Mouse (Mus musculus) regulatory T cell (primary cell): Measurements from ENCODE around the gene Zfand4.

Source experiments
- in situ Hi-C: fragments of 300-600 bp; cut with MboI, MseI; formaldehyde crosslinking; loops from one replicate; pipeline ENCODE4 v1.15.1; 2025; ENCODE audit warnings: high pct_unique_total_duplicates

Gene Zfand4

GRCm38 (mm10) chr6:116369811-116370210 is 105.8 kb downstream of the Zfand4 start:
- in situ Hi-C loops: no loop called here

DNA sequence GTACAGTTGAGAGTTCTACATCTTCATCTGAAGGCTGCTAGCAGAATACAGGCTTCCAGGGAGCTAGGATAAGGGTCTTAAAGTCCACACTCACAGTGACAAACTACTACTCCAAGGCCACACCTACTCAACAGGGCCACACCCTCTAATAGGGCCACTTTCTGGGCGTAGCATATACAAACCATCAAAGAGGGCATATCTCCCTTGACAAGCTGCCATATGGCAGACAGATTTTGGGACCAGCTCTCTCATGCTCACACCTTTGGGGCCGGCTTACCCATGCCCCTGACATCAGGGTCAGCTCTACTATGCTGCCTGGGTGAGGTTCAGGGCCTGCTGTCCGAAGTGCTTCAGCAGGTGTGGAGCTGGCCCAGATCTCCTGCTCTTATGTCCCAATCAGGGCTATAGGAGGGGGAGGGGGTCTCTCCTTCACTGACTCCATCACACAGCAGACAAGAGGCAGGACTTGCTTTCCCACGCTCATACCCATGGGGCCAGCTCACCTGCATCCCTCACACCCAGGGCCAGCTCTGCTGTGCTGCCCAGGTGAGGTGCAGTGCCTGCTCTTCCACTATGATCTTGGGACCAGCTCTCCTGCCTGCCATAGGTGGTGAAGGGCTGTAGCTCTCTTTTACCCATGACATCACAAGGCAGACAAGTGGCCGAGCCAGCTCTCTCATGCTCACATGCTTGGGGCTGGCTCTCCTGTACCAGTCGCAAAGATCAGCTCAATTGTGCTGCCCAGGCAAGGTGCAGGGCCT is 106.4 kb downstream of the Zfand4 start:
- in situ Hi-C loops: no loop called here

- in situ Hi-C loops: no loop called here
These were observed 107.5 kb downstream of the Zfand4 start for GRCm38 (mm10) chr6:116371500-116371899.

DNA sequence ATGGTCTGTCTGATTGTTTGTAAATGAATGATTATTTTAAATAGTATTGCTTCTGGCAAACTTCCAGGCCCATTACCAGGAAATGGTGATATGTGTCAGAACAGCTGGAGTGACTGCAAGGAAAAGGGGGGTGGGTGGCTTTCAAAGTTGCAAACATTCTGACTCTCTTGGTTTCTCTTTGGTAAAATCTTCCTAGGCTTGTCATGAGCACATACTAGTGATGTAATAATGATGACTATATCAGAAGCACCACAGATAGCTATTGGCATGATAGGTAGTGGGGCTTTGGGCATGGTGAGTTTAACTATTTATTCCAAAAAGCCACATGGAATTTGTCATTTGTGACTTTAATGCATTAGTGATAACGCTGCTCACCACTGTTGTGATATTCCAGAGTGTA is 110.1 kb downstream of the Zfand4 start:
- in situ Hi-C loops: no loop called here

GRCm38 (mm10) chr6:116374618-116375017 is 110.6 kb downstream of the Zfand4 start:
- in situ Hi-C loops: no loop called here

- in situ Hi-C loops: no loop called here
These were observed 114.9 kb downstream of the Zfand4 start for GRCm38 (mm10) chr6:116378892-116379291.
